27 mouse cellular contexts compared by ENCODE assay signal in the genomic region with DNA sequence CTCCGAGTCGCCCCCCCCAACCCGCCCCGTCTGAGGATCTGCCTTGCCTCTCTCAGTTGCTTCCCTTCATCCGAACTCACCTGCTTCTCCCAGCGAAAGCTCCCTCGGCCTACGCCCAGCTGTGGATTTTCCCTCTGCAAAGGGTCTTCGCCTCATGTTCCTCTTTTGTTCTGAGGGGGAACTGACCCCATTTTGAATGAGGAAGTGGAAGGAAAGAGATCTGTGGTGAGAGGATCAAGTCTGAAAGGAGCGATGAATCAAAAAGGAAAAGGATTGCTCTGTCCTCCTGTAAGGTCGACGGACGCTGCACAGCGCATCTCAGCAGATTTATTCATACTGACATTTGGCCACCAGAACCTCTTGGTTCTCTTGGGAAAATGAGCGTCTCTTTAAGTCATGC. TPM values are rescaled to one million over a fixed set of nuclear protein-coding genes. Genes with fewer than 3 reads are reported as not detected.
"Had no signal": no experiment of that assay in that cellular context is flagged by ENCODE, and none has a peak within 500 bp of the region (broad histone marks: within the 10 kb centered on the region; RNA-seq: fewer than 3 reads in every experiment).

No protein-coding gene starts in this region.

- H3K36me3 ChIP-seq: limb, embryonic 10.5 days; limb, embryonic 13.5 days; liver, embryonic 12.5 days; liver, embryonic 15.5 days; lung, embryonic 15.5 days; midbrain, embryonic 10.5 days; midbrain, embryonic 13.5 days; neural tube, embryonic 13.5 days had no signal

- H3K4me2 ChIP-seq: limb, embryonic 13.5 days; liver, embryonic 12.5 days; liver, embryonic 15.5 days; lung, embryonic 15.5 days; midbrain, embryonic 13.5 days; neural tube, embryonic 13.5 days had no signal

- H3K9ac ChIP-seq: limb, embryonic 13.5 days; liver, embryonic 12.5 days; liver, embryonic 15.5 days; lung, embryonic 15.5 days; midbrain, embryonic 13.5 days; neural tube, embryonic 13.5 days had no signal

- ATAC-seq: liver, embryonic 12.5 days; midbrain, embryonic 13.5 days; midbrain, embryonic 16.5 days had no signal

- DNase-seq: kidney, postnatal 25 days; layer of hippocampus, adult 9-11 months; liver; lung, adult 18-20 months; lung, postnatal 14 days; lung, postnatal 4 days; thymus, adult 2 months; thymus, postnatal 14 days; thymus, postnatal 4 days had no signal

- H3K27ac ChIP-seq: kidney, postnatal 0 days; layer of hippocampus, adult 2 months; limb, embryonic 10.5 days; limb, embryonic 13.5 days; liver, embryonic 12.5 days; liver, embryonic 15.5 days; lung, embryonic 15.5 days; midbrain, embryonic 10.5 days; midbrain, embryonic 13.5 days; neural tube, embryonic 13.5 days had no signal

- H3K4me3 ChIP-seq: layer of hippocampus, adult 2 months; limb, embryonic 10.5 days; limb, embryonic 13.5 days; liver, embryonic 12.5 days; liver, embryonic 15.5 days; lung, embryonic 15.5 days; megakaryocyte, embryonic 14.5 days; midbrain, embryonic 10.5 days; midbrain, embryonic 13.5 days; myocyte; neural tube, embryonic 13.5 days had no signal

- H3K9me3 ChIP-seq: limb, embryonic 10.5 days; limb, embryonic 13.5 days; liver, embryonic 12.5 days; liver, embryonic 15.5 days; lung, embryonic 15.5 days; midbrain, embryonic 10.5 days; midbrain, embryonic 13.5 days; neural tube, embryonic 13.5 days had no signal

RNA-seq across cellular contexts. Expression of gene Kcnj10, which starts 5.2 kb away (rescaled TPM):
- total RNA-seq: monocyte, adult 5-6 weeks; neutrophil, adult 5-6 weeks had no signal
- polyA plus RNA-seq: myocyte had no signal

RNA-seq across cellular contexts. Expression of gene Kcnj9, which starts 6.7 kb away (rescaled TPM):
- total RNA-seq: monocyte, adult 5-6 weeks; neutrophil, adult 5-6 weeks had no signal
- polyA plus RNA-seq: kidney, embryonic 14.5 days; limb, embryonic 10.5 days; liver, embryonic 12.5 days; liver, embryonic 15.5 days; small intestine, adult 2 months; stomach, embryonic 16.5 days had no signal

RNA-seq across cellular contexts. Expression of gene Atp1a2, which starts 37.9 kb away (rescaled TPM):
- total RNA-seq: monocyte, adult 5-6 weeks; neutrophil, adult 5-6 weeks had no signal
